8 mouse cellular contexts compared by ENCODE assay signal in the genomic region with DNA sequence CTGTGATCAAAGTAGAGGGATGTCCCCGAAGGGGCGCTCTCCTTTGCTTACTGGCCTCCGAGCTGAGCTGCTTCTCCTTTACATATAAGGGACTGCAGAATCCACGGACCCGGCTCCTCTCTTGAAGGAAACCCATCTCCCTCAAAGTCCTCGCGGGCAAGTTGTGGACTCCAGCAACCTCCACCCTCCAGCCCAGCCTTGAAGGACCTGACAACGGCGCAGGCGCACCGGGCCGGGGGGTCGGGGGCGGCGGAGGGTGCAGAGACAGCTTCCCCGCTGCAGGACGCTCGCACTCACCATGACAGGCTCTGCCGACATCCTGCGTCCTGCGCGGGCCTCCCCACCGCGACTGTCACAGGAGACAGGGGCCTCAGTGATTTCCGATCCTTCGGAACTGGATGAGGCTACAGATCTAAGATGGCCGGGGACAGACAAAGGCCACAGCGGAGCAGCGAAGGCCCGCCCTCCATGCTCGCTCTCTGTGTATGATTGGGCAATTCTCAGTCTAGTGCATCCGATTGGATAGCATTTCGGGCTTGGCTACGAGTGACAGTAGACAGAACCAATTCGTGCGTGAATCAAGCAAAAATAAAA. TPM values are rescaled to one million over a fixed set of nuclear protein-coding genes. Genes with fewer than 3 reads are reported as not detected.
DNase-seq lines count a peak whose midpoint lies in the region; ATAC-seq lines count a peak whose summit lies in the region.

Gene 2610008E11Rik (minus strand): TSS at position 440 of the 594 bp plus-strand sequence.

- peak within 1 kb of the TSS; percentile 93 for H3K9ac ChIP-seq in kidney, embryonic 15.5 days

- peak within 1 kb of the TSS; percentile 99 for H3K27ac ChIP-seq in heart, embryonic 10.5 days
- peak within 1 kb of the TSS; percentile 98 for H3K27ac ChIP-seq in kidney, embryonic 15.5 days

- peaks cover 20% of the 10 kb centered on the region for H3K36me3 ChIP-seq in heart, embryonic 10.5 days
- peaks cover 21% of the 10 kb centered on the region for H3K36me3 ChIP-seq in kidney, embryonic 15.5 days

- H3K9me3 ChIP-seq in heart, embryonic 10.5 days = no peaks in the 10 kb centered on the region
- H3K9me3 ChIP-seq in kidney, embryonic 15.5 days (replicated peaks) = no peaks in the 10 kb centered on the region

- ATAC-seq in erythroblast, adult 5-6 weeks (replicated peaks; ENCODE audit: low FRiP score, poor library complexity, severe bottlenecking) = peak; percentile 100
- peak; percentile 100 for ATAC-seq in kidney, embryonic 15.5 days (replicated peaks; ENCODE audit: low FRiP score)
- ATAC-seq in monocyte, adult 5-6 weeks (replicated peaks; ENCODE audit: insufficient number of reproducible peaks, low FRiP score, low TSS enrichment, poor library complexity, severe bottlenecking) = peak; percentile 100

- DNase-seq in B cell, adult 2 months = peak; percentile 89 to 91
- peak; percentile 99 for DNase-seq in brain, adult 2 months (ENCODE audit: low read depth, low spot score)
- DNase-seq in heart, embryonic 10.5 days (ENCODE audit: low spot score) = peak; percentile 97
- DNase-seq in liver = peak; percentile 89
- peak; percentile 86 to 90 for DNase-seq in spleen, postnatal 4 days (ENCODE audit: low spot score in 2 of 2)

- peaks cover 12% of the 10 kb centered on the region; the same call in 1 of the 2 replicates for H3K4me1 ChIP-seq in heart, embryonic 10.5 days
- H3K4me1 ChIP-seq in kidney, embryonic 15.5 days = peaks cover 15% of the 10 kb centered on the region

- peak within 1 kb of the TSS; percentile 62 for H3K4me2 ChIP-seq in kidney, embryonic 15.5 days

- WGBS in heart, embryonic 10.5 days = under 1% methylated on average over 36 of the region's 36 CpGs
- under 1% methylated on average over 36 of the region's 36 CpGs for WGBS in kidney, embryonic 15.5 days

- H3K4me3 ChIP-seq in heart, embryonic 10.5 days = peak within 1 kb of the TSS; percentile 89
- peak within 1 kb of the TSS; percentile 75 for H3K4me3 ChIP-seq in kidney, embryonic 15.5 days (replicated peaks)

- H3K27me3 ChIP-seq in heart, embryonic 10.5 days (ENCODE audit: insufficient read depth, poor library complexity, severe bottlenecking) = no peaks in the 10 kb centered on the region
- no peaks in the 10 kb centered on the region for H3K27me3 ChIP-seq in kidney, embryonic 15.5 days

RNA-seq across cellular contexts. Expression of gene 2610008E11Rik, which starts in this region (rescaled TPM):
- 4.0 and 8.4 TPM in 2 replicates for total RNA-seq in erythroblast, adult 5-6 weeks (2015; ENCODE audit: low replicate concordance)
- 5.3 and 12.1 TPM in 2 replicates for total RNA-seq in erythroblast, adult 5-6 weeks (2017; ENCODE audit: low replicate concordance)
- 16.2 and 19.8 TPM in 2 replicates for polyA plus RNA-seq in heart, embryonic 10.5 days (2016; fragmentation: Nextera tagmentation; extraction: Ambion mirVana)
- 27.7 and 27.9 TPM in 2 replicates for polyA plus RNA-seq in kidney, embryonic 15.5 days (2015; fragmentation: Nextera tagmentation; extraction: Ambion mirVana)
- 11.4 to 26.3 TPM (median 16.1 TPM) in 3 replicates for total RNA-seq in monocyte, adult 5-6 weeks (2017)

Comparison
In these comparisons a context has a peak if more than half of its experiments do, and no peak if none do; other contexts are left out.
1. Peak in every context shown above with its lines: DNase-seq, ATAC-seq, H3K4me3 ChIP-seq and H3K27ac ChIP-seq.